Mouse (Mus musculus): ENCODE results near the gene Dip2a. TPM values are rescaled to one million over a fixed set of nuclear protein-coding genes. Genes with fewer than 3 reads are reported as not detected.
A peak's percentile ranks its signal among the peaks of the same experiment; 100 is the strongest.

Dip2a gene
- total RNA-seq, 2 experiments from 2014 or later: 62.6 to 63.3 TPM

DNA sequence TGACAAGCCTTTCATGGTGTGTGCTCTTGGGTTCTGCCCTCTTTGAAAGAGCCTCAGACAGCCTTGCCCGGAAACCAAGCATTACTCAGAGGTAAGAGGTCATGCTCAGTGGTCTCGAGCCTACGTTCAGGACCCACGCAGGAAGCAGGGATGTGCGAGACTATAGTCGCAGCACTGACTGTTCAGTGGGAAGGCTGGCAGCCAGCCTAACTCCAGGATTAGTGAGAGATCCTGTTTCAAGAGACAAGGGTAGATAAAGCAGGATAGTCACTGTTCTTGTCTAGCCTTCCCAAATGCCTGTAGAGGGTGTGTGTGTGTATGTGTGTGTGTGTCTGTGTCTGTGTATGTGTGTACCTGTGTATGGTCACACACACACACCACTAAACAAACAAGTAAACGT, 28.9 kb downstream of the Dip2a start:
- peak; percentile 52 to 60 for DNase-seq (ENCODE audit: low spot score in 2 of 2)

- no peak for DNase-seq (ENCODE audit: low spot score in 2 of 2)
These were observed 38.4 kb downstream of the Dip2a start for GRCm38 (mm10) chr10:76306738-76307137.

GRCm38 (mm10) chr10:76300133-76300532, 45.0 kb downstream of the Dip2a start:
- no peak for DNase-seq (ENCODE audit: low spot score in 2 of 2)

DNA sequence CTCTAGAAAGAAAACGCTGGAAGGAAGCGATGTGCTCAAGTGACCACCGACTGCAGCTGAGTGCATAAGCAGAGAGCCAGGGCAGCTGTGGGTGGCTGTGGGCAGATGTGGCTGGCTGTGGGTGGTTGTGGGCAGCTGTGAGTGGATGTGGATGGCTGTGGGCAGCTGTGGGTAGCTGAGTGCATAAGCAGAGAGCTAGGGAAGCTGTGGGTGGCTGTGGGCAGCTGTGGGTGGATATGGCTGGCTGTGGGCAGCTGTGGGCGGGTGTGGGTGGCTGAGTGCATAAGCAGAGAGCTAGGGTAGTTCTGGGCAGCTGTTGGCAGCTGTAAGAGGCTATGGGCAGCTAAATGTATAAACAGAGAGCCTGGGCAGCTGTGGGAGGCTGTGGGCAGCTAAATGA, 51.9 kb downstream of the Dip2a start:
- DNase-seq (ENCODE audit: low spot score in 2 of 2): no peak

DNA sequence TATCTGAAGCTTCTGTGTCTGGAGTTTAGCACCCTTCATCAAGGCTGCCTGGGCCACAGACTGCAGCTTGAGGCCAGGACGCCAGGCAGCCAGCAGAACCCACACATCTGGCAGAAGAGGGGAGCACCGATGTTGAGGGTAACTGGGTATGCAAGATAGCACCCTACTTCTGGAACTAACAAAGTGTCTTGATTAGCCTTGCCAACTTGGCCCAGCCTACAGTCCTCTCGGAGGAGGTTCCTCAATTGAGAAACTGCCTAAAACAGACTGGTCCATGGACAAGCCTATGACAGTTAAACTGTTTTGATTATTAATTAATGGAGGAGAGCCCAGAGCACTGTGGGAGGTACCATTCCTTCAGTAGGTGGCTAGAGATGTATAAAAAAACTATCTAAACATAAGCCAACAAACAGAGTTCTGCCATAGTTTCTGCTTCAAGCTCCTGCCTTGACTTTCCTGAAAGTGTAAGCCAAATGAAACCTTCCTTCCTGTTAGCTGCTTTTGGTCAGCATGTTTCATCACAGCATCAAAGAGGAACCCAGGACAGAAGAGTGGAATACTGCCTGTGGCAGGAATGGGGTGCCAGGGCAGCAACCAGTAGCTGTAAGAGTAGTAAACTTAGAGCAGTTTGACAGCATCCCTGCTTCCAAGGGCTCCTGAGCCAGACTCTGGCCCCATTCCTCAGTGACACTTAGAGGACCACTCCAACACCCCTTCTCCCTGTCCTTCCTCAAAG, 55.0 kb downstream of the Dip2a start:
- no peak for DNase-seq (ENCODE audit: low spot score in 2 of 2)

- no peak for DNase-seq (ENCODE audit: low spot score in 2 of 2)
These were observed 56.0 kb downstream of the Dip2a start for GRCm38 (mm10) chr10:76289052-76289451.

- no peak for DNase-seq (ENCODE audit: low spot score in 2 of 2)
These were observed 56.7 kb downstream of the Dip2a start for GRCm38 (mm10) chr10:76288268-76288993.

GRCm38 (mm10) chr10:76278541-76279097, 66.5 kb downstream of the Dip2a start:
- no peak for DNase-seq (ENCODE audit: low spot score in 2 of 2)

- DNase-seq (ENCODE audit: low spot score in 2 of 2): no peak
These were observed 69.8 kb downstream of the Dip2a start for GRCm38 (mm10) chr10:76275256-76275655.

GRCm38 (mm10) chr10:76271238-76271637, 73.9 kb downstream of the Dip2a start:
- DNase-seq (ENCODE audit: low spot score in 2 of 2): no peak

GRCm38 (mm10) chr10:76262431-76262830, 82.7 kb downstream of the Dip2a start:
- no peak for DNase-seq (ENCODE audit: low spot score in 2 of 2)

DNA sequence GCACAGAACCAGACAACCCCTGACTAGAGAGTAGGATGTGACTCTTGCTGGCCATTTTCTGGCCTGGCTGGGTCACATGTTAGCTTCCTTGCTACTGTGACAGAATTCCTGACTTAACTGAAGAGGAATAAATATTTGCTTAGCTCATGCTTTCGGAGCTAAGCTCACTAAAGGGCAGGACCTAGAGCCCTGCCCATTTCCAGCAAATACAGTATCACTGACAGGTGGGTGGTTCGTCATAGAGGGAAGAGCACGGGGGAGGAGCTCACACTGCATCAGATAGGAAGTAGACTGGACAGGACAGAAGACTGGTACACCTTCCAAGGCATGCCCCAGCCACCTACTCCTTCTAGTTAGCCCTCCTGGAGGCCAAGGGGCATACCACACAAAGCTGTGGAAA, 83.6 kb downstream of the Dip2a start:
- no peak for DNase-seq (ENCODE audit: low spot score in 2 of 2)

- DNase-seq (ENCODE audit: low spot score in 2 of 2): peak in 1 of 2 experiments; percentile 32
These were observed 84.6 kb downstream of the Dip2a start for GRCm38 (mm10) chr10:76260358-76261059.

GRCm38 (mm10) chr10:76259566-76260232, 85.4 kb downstream of the Dip2a start:
- no peak for DNase-seq (ENCODE audit: low spot score in 2 of 2)

DNA sequence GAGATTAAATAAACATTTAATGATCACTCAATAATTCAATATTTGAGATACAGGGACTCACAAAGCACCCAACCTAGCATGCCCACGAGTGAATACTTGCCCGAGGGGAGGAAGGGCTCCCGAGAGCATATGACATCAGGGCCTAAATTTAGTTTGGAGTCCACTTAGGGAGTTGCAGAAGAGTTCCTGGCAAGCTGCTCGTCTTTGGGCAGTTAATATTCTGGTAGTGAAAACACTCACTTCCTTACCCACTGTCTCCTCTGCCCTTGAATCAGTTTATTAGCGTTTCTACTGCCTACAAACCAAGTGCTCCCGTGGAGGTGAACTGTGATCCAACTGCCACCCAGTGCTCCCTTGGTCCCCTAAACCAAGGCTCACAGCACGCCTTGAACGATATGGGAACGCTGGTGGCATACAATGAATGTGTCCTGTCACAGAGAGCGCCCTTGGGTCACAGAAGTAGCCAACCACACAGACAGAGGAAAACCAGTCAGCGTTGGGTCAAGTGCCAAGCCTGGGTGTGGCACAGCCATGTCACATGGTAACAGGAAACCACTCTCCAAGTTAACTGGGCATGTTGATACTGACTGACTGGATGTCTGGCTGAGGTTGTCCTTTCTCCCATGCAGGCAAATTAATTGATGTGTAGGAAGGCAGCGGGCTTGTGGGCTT, 87.2 kb downstream of the Dip2a start:
- no peak for DNase-seq (ENCODE audit: low spot score in 2 of 2)

DNA sequence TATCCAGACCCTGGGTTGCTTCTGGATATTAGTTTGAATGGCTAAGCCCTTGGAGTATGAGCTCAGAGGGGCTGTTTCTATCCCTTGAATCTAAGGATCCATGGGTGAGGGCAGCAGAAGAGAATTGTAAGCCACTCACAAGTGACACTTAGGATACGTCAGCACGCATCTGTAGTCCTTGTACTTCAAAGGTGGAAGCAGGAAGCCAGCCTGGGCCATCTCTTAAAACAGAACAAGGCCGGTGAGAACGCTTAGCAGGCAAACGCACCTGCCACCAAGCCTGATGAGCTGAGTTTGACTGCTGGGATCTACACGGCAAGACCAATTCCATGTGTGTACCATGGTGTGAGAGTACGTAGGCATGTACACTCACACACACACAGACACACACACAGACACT, 87.9 kb downstream of the Dip2a start:
- DNase-seq (ENCODE audit: low spot score in 2 of 2): no peak

GRCm38 (mm10) chr10:76255617-76256016, 89.5 kb downstream of the Dip2a start:
- no peak for DNase-seq (ENCODE audit: low spot score in 2 of 2)

GRCm38 (mm10) chr10:76253536-76253935, 91.6 kb downstream of the Dip2a start, which contains the start of gene S100b:
Gene S100b, plus strand, starts transcription at chr10:76253853.
- peak in 1 of 2 experiments; percentile 62 for DNase-seq (ENCODE audit: low spot score in 2 of 2)

DNA sequence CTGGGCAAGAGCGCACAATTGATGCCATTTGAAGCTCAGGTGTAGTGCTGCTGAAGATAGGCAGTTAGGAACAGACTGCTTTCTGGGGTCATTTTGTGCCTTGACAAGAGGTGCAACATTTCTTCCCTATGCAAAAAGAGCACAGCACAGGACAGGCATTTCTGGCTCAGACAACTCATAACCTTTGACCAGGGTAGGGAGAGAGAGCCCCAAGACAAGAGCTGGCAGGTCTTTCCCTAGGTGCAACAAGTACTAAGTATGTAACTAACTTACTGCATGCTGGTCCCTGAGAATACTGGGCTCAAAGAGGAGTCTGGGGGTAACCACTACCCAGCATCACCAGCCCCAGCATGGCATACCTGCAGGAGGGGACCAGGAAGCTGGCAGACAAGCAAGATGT, 92.0 kb downstream of the Dip2a start:
- no peak for DNase-seq (ENCODE audit: low spot score in 2 of 2)

DNA sequence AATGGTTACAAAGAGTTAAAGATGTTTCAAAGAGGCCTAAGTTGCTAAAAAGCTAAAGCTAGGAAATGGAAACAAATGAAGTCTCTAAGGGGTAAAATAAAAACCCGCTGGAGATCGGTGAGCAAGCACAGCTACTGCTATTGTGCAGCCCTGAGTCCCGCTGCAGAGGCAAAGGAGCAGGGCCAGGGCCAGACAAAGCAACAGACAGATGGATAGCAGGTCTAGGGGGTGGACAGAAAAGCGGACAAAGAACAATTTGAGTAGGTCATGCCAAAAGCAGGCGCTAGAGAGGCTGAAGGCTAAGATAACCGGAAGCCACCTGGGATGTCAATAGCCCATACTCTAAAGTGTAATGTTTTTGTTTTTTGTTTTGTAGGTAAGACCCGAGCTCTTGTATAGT, 94.2 kb downstream of the Dip2a start:
- DNase-seq (ENCODE audit: low spot score in 2 of 2): no peak

DNA sequence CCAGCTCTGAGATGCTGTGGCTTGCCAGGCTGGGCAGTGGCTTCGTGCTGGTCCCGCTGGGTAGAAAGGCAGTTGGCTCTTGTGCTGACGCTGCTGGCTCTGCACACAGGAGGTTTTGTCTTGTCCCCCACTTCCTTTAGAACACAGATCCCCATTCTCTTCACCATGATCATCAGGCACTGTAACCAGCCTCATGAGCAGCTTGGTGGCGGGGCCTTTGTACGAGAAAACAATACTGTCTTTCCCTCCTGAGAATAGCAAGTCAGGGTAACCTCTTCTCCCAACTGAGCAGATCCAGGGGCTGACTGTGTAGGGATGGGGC, 96.5 kb downstream of the Dip2a start:
- no peak for DNase-seq (ENCODE audit: low spot score in 2 of 2)
